Mouse (Mus musculus): ENCODE measurements around the gene Celf1. TPM values are rescaled to one million over a fixed set of nuclear protein-coding genes. Genes with fewer than 3 reads are reported as not detected.

Gene Celf1
- polyA plus RNA-seq, 1 experiment from 2014 or later, result 144 TPM

DNA sequence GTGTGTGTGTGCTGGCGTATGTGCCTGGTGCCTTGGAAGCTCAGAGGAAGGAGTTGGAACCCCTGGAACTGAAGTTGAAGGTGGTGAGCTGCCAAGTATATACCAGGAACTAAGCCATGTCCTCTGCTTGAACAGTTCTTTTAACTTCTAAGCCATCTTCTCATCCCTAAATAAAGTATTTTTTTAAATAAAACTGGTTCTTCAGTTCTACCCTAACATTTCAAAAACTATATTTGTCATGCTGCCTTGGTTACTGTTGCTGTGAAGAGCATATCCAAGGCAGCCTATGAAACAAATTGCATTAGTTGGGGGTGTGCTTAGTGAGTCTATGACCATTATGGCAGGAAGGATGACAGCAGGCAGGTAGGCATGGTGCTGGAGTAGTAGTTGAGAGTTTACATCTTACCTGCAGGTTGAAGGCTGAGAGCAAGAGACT is 84.9 kb downstream of the Celf1 start:
- 89% methylated on average over 1 of the region's 1 CpGs for WGBS
- no peak for ATAC-seq
- no peak overlapping the region for H3K9ac ChIP-seq (replicated peaks; ENCODE audit: low read depth, low read length)
- H3K4me2 ChIP-seq (ENCODE audit: low read length), result no peak overlapping the region
- H3K27ac ChIP-seq (ENCODE audit: low read length), result no peak overlapping the region
- no peaks in the 10 kb centered on the region for H3K27me3 ChIP-seq (replicated peaks; ENCODE audit: control insufficient read depth, insufficient read depth, low read length)
- H3K36me3 ChIP-seq (ENCODE audit: control insufficient read depth, insufficient read depth), result no peaks in the 10 kb centered on the region; the same call in 1 of the 2 replicates
- no peak overlapping the region for H3K4me3 ChIP-seq (replicated peaks; ENCODE audit: low read length)
- no peaks in the 10 kb centered on the region for H3K4me1 ChIP-seq (replicated peaks; ENCODE audit: control insufficient read depth, insufficient read depth, low read length)
- no peaks in the 10 kb centered on the region for H3K9me3 ChIP-seq (ENCODE audit: control insufficient read depth, low read length)

DNA sequence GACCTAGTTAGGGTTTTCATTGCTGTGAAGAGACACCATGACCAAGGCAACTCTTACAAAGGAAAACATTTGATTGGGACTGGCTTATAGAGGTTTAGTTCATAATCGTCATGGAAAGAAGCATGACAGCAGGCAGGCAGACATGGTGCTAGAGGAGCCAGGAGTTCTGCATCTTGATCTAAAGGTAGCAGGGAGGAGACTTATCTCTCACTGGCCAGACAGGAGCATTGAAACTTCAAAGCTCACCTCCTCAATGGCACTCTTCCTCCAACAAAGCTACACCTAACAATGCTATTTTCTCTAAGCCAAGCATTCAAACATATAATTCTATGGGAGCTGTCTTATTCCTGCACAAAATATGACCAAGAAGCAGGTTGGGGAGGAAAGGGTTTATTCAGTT is 86.3 kb downstream of the Celf1 start:
- Histone ChIP-seq H3K4me3 (replicated peaks; ENCODE audit: low read length) (no peak overlapping the region), H3K4me1 (replicated peaks; ENCODE audit: control insufficient read depth, insufficient read depth, low read length) (no peaks in the 10 kb centered on the region), H3K4me2 (ENCODE audit: low read length) (no peak overlapping the region), H3K27me3 (replicated peaks; ENCODE audit: control insufficient read depth, insufficient read depth, low read length) (no peaks in the 10 kb centered on the region), H3K36me3 (ENCODE audit: control insufficient read depth, insufficient read depth) (no peaks in the 10 kb centered on the region), H3K9me3 (ENCODE audit: control insufficient read depth, low read length) (no peaks in the 10 kb centered on the region), H3K27ac (ENCODE audit: low read length) (no peak overlapping the region), H3K9ac (replicated peaks; ENCODE audit: low read depth, low read length) (no peak overlapping the region)
- WGBS, result 83% methylated on average over 1 of the region's 1 CpGs
- ATAC-seq, result no peak

DNA sequence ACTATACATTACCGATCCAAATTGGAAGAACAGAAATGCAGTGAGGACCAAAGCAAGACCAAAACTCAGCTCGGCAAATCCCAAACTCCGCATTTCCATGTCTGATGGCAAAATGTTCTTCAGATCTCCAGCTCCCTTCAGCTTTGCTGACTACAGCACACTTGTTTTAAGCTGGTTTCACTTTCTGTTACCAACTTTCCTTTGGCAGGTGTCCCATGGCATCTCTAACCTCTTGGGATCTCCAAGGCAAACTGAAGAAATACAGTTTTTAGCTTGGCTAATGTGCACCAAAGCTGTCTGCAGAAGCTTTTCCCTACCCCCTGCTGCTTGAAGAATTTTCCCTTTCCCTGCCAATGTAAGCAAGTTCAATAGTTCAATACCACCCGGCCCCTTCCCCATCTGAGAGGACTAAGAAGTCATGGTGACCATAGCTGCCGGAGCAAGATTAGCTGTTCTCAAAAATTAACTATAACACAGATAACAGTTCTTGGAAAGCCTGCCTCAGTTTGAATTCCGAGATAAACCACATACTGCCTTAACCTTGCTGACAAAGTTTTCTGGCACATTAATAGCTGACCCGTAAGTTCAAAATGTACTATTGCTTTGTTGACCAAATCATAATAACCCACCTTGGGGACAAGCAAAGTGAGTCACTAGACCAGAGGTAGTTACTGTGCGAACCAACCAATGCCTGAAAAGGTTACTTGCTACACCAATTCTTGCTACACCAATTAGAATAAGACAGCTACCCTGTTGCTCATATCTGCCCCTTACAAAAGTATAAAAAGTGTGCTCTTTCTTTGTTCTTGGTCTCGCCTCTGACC is 87.4 kb downstream of the Celf1 start:
- Histone ChIP-seq H3K36me3 (ENCODE audit: control insufficient read depth, insufficient read depth) (no peaks in the 10 kb centered on the region), H3K9me3 (ENCODE audit: control insufficient read depth, low read length) (no peaks in the 10 kb centered on the region), H3K27ac (ENCODE audit: low read length) (no peak overlapping the region), H3K4me1 (replicated peaks; ENCODE audit: control insufficient read depth, insufficient read depth, low read length) (no peaks in the 10 kb centered on the region), H3K4me3 (replicated peaks; ENCODE audit: low read length) (no peak overlapping the region), H3K27me3 (replicated peaks; ENCODE audit: control insufficient read depth, insufficient read depth, low read length) (no peaks in the 10 kb centered on the region), H3K9ac (replicated peaks; ENCODE audit: low read depth, low read length) (no peak overlapping the region), H3K4me2 (ENCODE audit: low read length) (no peak overlapping the region)
- no peak for ATAC-seq
- WGBS, result 81% methylated on average over 9 of the region's 9 CpGs

DNA sequence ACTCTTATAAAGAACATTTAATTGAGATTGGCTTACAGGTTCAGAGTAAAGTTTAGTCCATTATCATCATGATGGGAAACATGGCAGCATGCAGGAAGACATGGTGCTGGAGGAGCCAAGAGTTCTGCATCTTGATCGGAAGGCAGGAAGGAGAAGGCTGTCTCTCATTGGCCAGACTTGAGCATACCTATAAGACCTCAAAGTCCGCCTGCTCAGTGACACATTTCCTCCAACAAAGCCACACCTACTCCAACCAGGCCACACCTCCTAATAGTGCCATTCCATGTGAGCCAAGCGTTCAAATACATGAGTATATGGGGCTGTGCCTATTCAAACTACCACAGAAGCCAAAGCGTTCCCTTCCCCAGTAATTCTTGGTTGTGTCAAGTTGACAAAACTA is 91.0 kb downstream of the Celf1 start:
- no peak overlapping the region for H3K4me3 ChIP-seq (replicated peaks; ENCODE audit: low read length)
- H3K9ac ChIP-seq (replicated peaks; ENCODE audit: low read depth, low read length), result no peak overlapping the region
- no peaks in the 10 kb centered on the region for H3K4me1 ChIP-seq (replicated peaks; ENCODE audit: control insufficient read depth, insufficient read depth, low read length)
- H3K27me3 ChIP-seq (replicated peaks; ENCODE audit: control insufficient read depth, insufficient read depth, low read length), result no peaks in the 10 kb centered on the region
- 87% methylated on average over 4 of the region's 4 CpGs for WGBS
- ATAC-seq, result no peak
- H3K27ac ChIP-seq (ENCODE audit: low read length), result no peak overlapping the region
- no peaks in the 10 kb centered on the region for H3K36me3 ChIP-seq (ENCODE audit: control insufficient read depth, insufficient read depth)
- H3K9me3 ChIP-seq (ENCODE audit: control insufficient read depth, low read length), result no peaks in the 10 kb centered on the region
- H3K4me2 ChIP-seq (ENCODE audit: low read length), result no peak overlapping the region

- Histone ChIP-seq H3K27ac (ENCODE audit: low read length) (no peak overlapping the region), H3K9ac (replicated peaks; ENCODE audit: low read depth, low read length) (no peak overlapping the region), H3K27me3 (replicated peaks; ENCODE audit: control insufficient read depth, insufficient read depth, low read length) (no peaks in the 10 kb centered on the region), H3K9me3 (ENCODE audit: control insufficient read depth, low read length) (no peaks in the 10 kb centered on the region), H3K4me3 (replicated peaks; ENCODE audit: low read length) (no peak overlapping the region), H3K4me2 (ENCODE audit: low read length) (no peak overlapping the region), H3K4me1 (replicated peaks; ENCODE audit: control insufficient read depth, insufficient read depth, low read length) (no peaks in the 10 kb centered on the region), H3K36me3 (ENCODE audit: control insufficient read depth, insufficient read depth) (no peaks in the 10 kb centered on the region)
- ATAC-seq, result no peak
- 22% methylated on average over 3 of the region's 3 CpGs for WGBS
Observed at GRCm38 (mm10) chr2:91033000-91033399, 92.8 kb downstream of the Celf1 start.

GRCm38 (mm10) chr2:91035385-91035784 is 95.2 kb downstream of the Celf1 start, which contains the start of gene Rapsn:
TSS of gene Rapsn (plus strand) at chr2:91035620.
- Histone ChIP-seq H3K4me3 (replicated peaks; ENCODE audit: low read length) (no peak within 1 kb of the TSS), H3K9ac (replicated peaks; ENCODE audit: low read depth, low read length) (no peak within 1 kb of the TSS), H3K4me2 (ENCODE audit: low read length) (no peak within 1 kb of the TSS), H3K4me1 (replicated peaks; ENCODE audit: control insufficient read depth, insufficient read depth, low read length) (no peaks in the 10 kb centered on the region), H3K27me3 (replicated peaks; ENCODE audit: control insufficient read depth, insufficient read depth, low read length) (no peaks in the 10 kb centered on the region), H3K27ac (ENCODE audit: low read length) (no peak within 1 kb of the TSS), H3K36me3 (ENCODE audit: control insufficient read depth, insufficient read depth) (no peaks in the 10 kb centered on the region), H3K9me3 (ENCODE audit: control insufficient read depth, low read length) (no peaks in the 10 kb centered on the region)
- 79% methylated on average over 9 of the region's 9 CpGs for WGBS
- no peak for ATAC-seq

DNA sequence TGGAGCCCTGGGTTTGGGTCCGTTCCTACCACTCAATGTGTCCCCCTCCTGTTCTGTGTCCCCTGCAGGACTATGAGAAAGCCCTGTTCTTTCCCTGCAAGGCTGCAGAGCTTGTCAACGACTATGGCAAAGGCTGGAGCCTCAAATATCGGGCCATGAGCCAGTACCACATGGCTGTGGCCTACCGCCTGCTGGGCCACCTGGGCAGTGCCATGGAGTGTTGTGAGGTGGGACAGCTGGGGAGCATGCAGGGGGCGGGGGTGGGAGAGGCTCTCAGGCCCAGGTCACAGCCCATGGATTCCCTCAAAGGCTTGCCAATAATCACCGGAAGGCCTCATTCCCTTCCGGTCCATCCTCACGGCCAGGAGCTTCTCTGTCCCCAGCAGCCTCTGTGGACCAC is 101.6 kb downstream of the Celf1 start:
- Histone ChIP-seq H3K4me2 (ENCODE audit: low read length) (no peak overlapping the region), H3K27me3 (replicated peaks; ENCODE audit: control insufficient read depth, insufficient read depth, low read length) (no peaks in the 10 kb centered on the region), H3K4me1 (replicated peaks; ENCODE audit: control insufficient read depth, insufficient read depth, low read length) (no peaks in the 10 kb centered on the region), H3K4me3 (replicated peaks; ENCODE audit: low read length) (no peak overlapping the region), H3K27ac (ENCODE audit: low read length) (no peak overlapping the region), H3K9me3 (ENCODE audit: control insufficient read depth, low read length) (no peaks in the 10 kb centered on the region), H3K36me3 (ENCODE audit: control insufficient read depth, insufficient read depth) (no peaks in the 10 kb centered on the region), H3K9ac (replicated peaks; ENCODE audit: low read depth, low read length) (no peak overlapping the region)
- ATAC-seq, result no peak
- 64% methylated on average over 8 of the region's 8 CpGs for WGBS

DNA sequence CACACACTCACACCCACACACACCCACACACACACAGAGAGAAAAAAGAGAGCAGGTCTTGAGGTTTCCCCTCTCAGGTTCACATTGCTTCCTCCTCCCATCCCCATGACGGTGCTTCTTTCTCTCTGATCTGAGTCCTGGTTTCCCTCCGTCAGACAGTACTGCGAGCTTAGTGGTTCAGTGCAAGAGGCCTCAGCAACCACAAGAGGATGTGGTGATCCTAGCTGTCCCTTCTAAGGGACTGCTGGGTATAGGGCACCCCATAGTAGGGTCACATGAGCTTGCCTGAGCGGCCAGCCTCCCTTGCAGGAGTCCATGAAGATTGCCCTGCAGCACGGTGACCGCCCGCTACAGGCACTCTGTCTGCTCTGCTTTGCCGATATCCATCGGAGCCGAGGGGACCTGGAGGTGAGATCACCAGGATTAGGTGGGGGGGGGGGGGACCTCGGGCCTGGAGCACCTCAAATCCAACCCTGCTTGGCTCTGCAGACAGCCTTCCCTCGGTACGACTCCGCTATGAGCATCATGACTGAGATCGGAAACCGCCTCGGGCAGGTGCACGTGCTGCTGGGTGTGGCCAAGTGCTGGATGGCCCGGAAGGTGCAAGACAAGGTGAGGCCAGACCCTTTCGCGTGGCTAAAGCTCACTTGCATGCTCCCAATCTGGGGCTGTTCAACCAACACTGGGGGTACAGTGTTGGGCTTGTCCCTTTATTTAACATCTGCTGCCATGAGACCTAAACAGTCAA is 102.6 kb downstream of the Celf1 start:
- Histone ChIP-seq H3K36me3 (ENCODE audit: control insufficient read depth, insufficient read depth) (no peaks in the 10 kb centered on the region), H3K4me3 (replicated peaks; ENCODE audit: low read length) (no peak overlapping the region), H3K9me3 (ENCODE audit: control insufficient read depth, low read length) (no peaks in the 10 kb centered on the region), H3K9ac (replicated peaks; ENCODE audit: low read depth, low read length) (no peak overlapping the region), H3K27me3 (replicated peaks; ENCODE audit: control insufficient read depth, insufficient read depth, low read length) (no peaks in the 10 kb centered on the region), H3K27ac (ENCODE audit: low read length) (no peak overlapping the region), H3K4me2 (ENCODE audit: low read length) (no peak overlapping the region), H3K4me1 (replicated peaks; ENCODE audit: control insufficient read depth, insufficient read depth, low read length) (no peaks in the 10 kb centered on the region)
- WGBS, result 62% methylated on average over 21 of the region's 21 CpGs
- ATAC-seq, result no peak

DNA sequence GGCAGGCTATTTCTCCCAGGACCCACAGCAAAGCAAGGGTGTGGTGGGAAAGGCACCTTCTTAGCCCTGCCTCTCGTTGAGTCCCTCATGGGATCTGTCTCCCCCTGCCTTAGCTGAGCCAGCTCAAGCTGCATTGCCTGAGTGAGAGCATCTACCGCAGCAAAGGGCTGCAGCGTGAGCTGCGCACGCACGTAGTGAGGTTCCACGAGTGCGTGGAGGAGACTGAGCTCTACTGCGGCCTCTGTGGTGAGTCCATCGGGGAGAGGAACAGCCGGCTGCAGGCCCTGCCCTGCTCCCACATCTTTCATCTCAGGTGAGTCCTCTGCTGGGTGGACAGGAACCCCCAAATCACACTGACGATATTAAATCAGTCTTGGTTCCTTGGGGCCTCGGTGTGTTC is 104.5 kb downstream of the Celf1 start:
- no peaks in the 10 kb centered on the region for H3K36me3 ChIP-seq (ENCODE audit: control insufficient read depth, insufficient read depth)
- H3K4me1 ChIP-seq (replicated peaks; ENCODE audit: control insufficient read depth, insufficient read depth, low read length), result no peaks in the 10 kb centered on the region
- H3K9me3 ChIP-seq (ENCODE audit: control insufficient read depth, low read length), result no peaks in the 10 kb centered on the region
- no peak for ATAC-seq
- H3K27me3 ChIP-seq (replicated peaks; ENCODE audit: control insufficient read depth, insufficient read depth, low read length), result no peaks in the 10 kb centered on the region
- 83% methylated on average over 13 of the region's 13 CpGs for WGBS
- no peak overlapping the region for H3K4me2 ChIP-seq (ENCODE audit: low read length)
- H3K27ac ChIP-seq (ENCODE audit: low read length), result no peak overlapping the region
- H3K4me3 ChIP-seq (replicated peaks; ENCODE audit: low read length), result no peak overlapping the region
- no peak overlapping the region for H3K9ac ChIP-seq (replicated peaks; ENCODE audit: low read depth, low read length)
